In the genomic region with DNA sequence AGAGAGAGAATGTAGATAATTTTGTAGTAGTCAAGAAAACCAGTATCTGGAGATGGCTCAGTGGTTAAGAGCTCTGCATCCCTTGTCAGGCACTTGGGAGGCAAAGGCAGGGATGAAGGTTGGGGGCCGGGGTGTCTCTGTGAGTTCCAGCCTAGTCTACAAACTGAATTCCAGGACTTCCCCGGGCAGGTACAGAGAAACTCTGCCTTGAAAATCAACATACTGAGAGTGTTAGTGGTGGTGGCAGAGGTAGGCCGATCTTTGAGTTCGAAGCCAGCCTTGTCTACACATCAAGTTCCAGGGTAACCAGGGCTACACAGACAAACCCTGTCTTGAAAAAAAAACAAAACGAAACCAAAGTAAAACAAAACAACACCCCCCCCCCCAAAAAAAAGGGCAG, we compare ENCODE assay signal across 8 mouse cellular contexts. TPM values are rescaled to one million over a fixed set of nuclear protein-coding genes. Genes with fewer than 3 reads are reported as not detected.
DNase-seq lines count a peak whose midpoint lies in the region; ATAC-seq lines count a peak whose summit lies in the region.

No protein-coding gene starts in this region.

- no peaks in the 10 kb centered on the region for H3K9me3 ChIP-seq in heart, embryonic 10.5 days
- no peaks in the 10 kb centered on the region for H3K9me3 ChIP-seq in forebrain, embryonic 12.5 days
- H3K9me3 ChIP-seq in liver, embryonic 13.5 days (replicated peaks), result no peaks in the 10 kb centered on the region

- H3K27ac ChIP-seq in heart, embryonic 10.5 days, result peak overlapping the region; percentile 92
- no peak overlapping the region for H3K27ac ChIP-seq in forebrain, embryonic 12.5 days
- no peak overlapping the region for H3K27ac ChIP-seq in liver, embryonic 13.5 days

- no peaks in the 10 kb centered on the region for H3K27me3 ChIP-seq in heart, embryonic 10.5 days (ENCODE audit: insufficient read depth, poor library complexity, severe bottlenecking)
- H3K27me3 ChIP-seq in forebrain, embryonic 12.5 days, result no peaks in the 10 kb centered on the region
- no peaks in the 10 kb centered on the region for H3K27me3 ChIP-seq in liver, embryonic 13.5 days

- ATAC-seq in forebrain, embryonic 12.5 days (ENCODE audit: low FRiP score), result no peak
- no peak for ATAC-seq in liver, embryonic 13.5 days (ENCODE audit: low read depth)

- H3K4me3 ChIP-seq in heart, embryonic 10.5 days, result peak overlapping the region; percentile 87
- H3K4me3 ChIP-seq in forebrain, embryonic 12.5 days (replicated peaks), result peak overlapping the region; percentile 83
- H3K4me3 ChIP-seq in liver, embryonic 13.5 days (replicated peaks), result peak overlapping the region; percentile 86

- DNase-seq in heart, embryonic 10.5 days (ENCODE audit: low spot score), result no peak
- DNase-seq in heart, postnatal 4 days, result no peak
- peak; percentile 38 for DNase-seq in CD4-positive, CD25-positive, alpha-beta regulatory T cell, adult 2 months (ENCODE audit: low read depth, low spot score)
- no peak for DNase-seq in liver, embryonic 13.5 days
- DNase-seq in thymus, postnatal 4 days, result peak; percentile 6
- DNase-seq in cerebellum, adult 8-10 months, result no peak
- DNase-seq in urinary bladder, postnatal 10 days (ENCODE audit: low spot score), result no peak

- peak overlapping the region; percentile 67 for H3K4me2 ChIP-seq in forebrain, embryonic 12.5 days
- H3K4me2 ChIP-seq in liver, embryonic 13.5 days, result peak overlapping the region; percentile 83

- H3K36me3 ChIP-seq in heart, embryonic 10.5 days, result peaks cover 11% of the 10 kb centered on the region
- H3K36me3 ChIP-seq in forebrain, embryonic 12.5 days (replicated peaks), result 0 out of 2 replicates have a peak, but pooled peaks cover 3% of the 10 kb centered on the region
- 0 out of 2 replicates have a peak, but pooled peaks cover 10% of the 10 kb centered on the region for H3K36me3 ChIP-seq in liver, embryonic 13.5 days

- H3K4me1 ChIP-seq in heart, embryonic 10.5 days, result peaks cover 10% of the 10 kb centered on the region
- H3K4me1 ChIP-seq in forebrain, embryonic 12.5 days, result no peaks in the 10 kb centered on the region
- peaks cover 15% of the 10 kb centered on the region for H3K4me1 ChIP-seq in liver, embryonic 13.5 days (replicated peaks)

- WGBS in heart, embryonic 10.5 days, result 55% methylated on average over 5 of the region's 5 CpGs
- WGBS in forebrain, embryonic 12.5 days, result 58% methylated on average over 5 of the region's 5 CpGs
- 41% methylated on average over 5 of the region's 5 CpGs for WGBS in liver, embryonic 13.5 days (ENCODE audit: insufficient replicate concordance)

- peak overlapping the region; percentile 76 for H3K9ac ChIP-seq in forebrain, embryonic 12.5 days
- H3K9ac ChIP-seq in liver, embryonic 13.5 days, result peak overlapping the region; percentile 90

RNA-seq across cellular contexts. Expression of a gene that starts 0.9 kb away (rescaled TPM):
- polyA plus RNA-seq in heart, embryonic 10.5 days (2016; fragmentation: Nextera tagmentation; extraction: Ambion mirVana), result 52.3 and 59.3 TPM in 2 replicates
- total RNA-seq in heart, postnatal 4 days (2021), result 1 to 10 TPM; 9.1 to 9.6 TPM
- polyA plus RNA-seq in forebrain, embryonic 12.5 days (2016; fragmentation: Nextera tagmentation; extraction: Ambion mirVana), result 58.7 and 67.5 TPM in 2 replicates
- polyA plus RNA-seq in liver, embryonic 13.5 days (2015; fragmentation: Nextera tagmentation; extraction: Ambion mirVana), result 43.8 and 44.5 TPM in 2 replicates

Comparison
In these comparisons a context has a peak if more than half of its experiments do, and no peak if none do; other contexts are left out.
1. DNase-seq: peak in CD4-positive, CD25-positive, alpha-beta regulatory T cell, adult 2 months (single experiment) and thymus, postnatal 4 days (single experiment); none in heart, embryonic 10.5 days (single experiment), heart, postnatal 4 days (single experiment), liver, embryonic 13.5 days (single experiment), cerebellum, adult 8-10 months (single experiment) and urinary bladder, postnatal 10 days (single experiment).
2. Peak in every context shown above with its lines, with median percentiles within 50 percentile points of each other: H3K4me3 ChIP-seq.